Mouse (Mus musculus) stomach, postnatal 0 days (tissue): ENCODE measurements around the gene Ascc2.

ENCODE experiments used
- CTCF ChIP-seq: IDR thresholded peaks from 2 replicates; pipeline ENCODE4 v1.5.1; 2016; ENCODE audit warnings: antibody characterized with exemption, low read depth, mild to moderate bottlenecking, moderate library complexity
- EP300 ChIP-seq: optimal IDR thresholded peaks from 2 replicates; pipeline ENCODE3; 2016; ENCODE audit warnings: antibody characterized with exemption

- TF ChIP-seq CTCF (no peak), EP300 (no peak)
Observed at GRCm38 (mm10) chr11:4692162-4692561, 54.6 kb downstream of the Ascc2 start.
